Mouse (Mus musculus): ENCODE results near the gene Egln2. TPM values are rescaled to one million over a fixed set of nuclear protein-coding genes. Genes with fewer than 3 reads are reported as not detected.

Gene Egln2
- total RNA-seq, 4 experiments from 2014 or later, result 87.9 to 97.7 (median 93.6) TPM

DNA sequence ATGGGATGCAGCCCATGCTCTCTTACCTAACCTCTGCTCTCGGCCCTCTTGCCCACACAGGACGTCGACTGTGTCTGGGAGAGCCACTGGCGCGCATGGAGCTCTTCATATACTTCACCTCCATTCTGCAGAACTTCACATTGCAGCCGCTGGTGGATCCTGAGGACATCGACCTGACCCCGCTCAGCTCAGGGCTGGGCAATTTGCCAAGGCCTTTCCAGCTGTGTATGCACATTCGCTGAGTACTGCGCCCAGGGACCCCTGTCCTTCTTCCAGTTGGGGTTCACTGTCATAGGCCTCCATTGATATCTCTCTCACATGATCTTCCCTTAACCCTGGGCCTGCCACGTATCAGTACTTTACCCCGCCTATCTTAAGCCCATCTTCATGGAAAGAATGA, 33.4 kb downstream of the Egln2 start:
- DNase-seq (ENCODE audit: low spot score in 2 of 2), result no peak

- DNase-seq (ENCODE audit: low spot score in 2 of 2), result no peak
Measured at GRCm38 (mm10) chr7:27132588-27132987, 34.0 kb downstream of the Egln2 start.

DNA sequence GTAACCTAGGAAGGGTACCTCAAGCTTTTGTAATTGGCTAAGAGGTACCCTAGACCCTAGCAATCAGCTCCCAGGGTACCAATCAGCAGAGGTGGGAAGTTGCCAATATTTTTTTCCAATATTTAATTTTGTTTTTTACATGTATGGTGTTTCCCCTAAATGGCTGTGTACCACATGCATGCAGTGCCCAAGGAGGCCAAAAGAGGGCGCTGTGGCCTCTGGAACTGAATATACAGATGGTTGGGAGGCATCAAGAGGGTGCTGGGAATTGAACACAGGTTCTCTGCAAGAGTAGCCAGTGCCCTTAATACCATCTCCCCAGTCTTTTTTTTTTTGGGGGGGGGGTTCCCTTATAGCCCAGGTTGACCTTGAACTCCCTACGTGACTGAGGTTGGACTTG, 35.2 kb downstream of the Egln2 start:
- DNase-seq (ENCODE audit: low spot score in 2 of 2), result no peak

GRCm38 (mm10) chr7:27130521-27131370, 35.9 kb downstream of the Egln2 start:
- no peak for DNase-seq (ENCODE audit: low spot score in 2 of 2)

DNA sequence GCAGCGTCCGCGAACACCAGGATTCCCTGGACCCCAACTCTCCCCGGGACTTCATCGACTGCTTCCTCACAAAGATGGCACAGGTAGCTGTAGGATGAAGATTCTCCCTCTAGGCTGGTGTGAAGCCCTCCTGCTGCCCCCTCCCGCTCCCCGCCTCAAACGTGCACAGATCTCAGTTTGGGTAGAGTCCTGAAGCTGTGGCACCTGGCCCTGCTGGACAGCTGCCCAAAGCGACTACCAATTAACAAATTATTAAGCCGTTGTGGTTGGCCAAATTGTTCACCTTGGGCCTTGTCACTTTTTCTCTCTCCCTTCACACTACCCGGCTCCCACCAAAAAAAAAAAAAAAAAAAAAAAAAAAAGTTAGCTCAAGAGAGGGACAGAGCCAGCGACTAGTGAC, 36.8 kb downstream of the Egln2 start:
- no peak for DNase-seq (ENCODE audit: low spot score in 2 of 2)

- no peak for DNase-seq (ENCODE audit: low spot score in 2 of 2)
Measured at GRCm38 (mm10) chr7:27128946-27129345, 37.7 kb downstream of the Egln2 start.

- DNase-seq (ENCODE audit: low spot score in 2 of 2), result no peak
Measured at GRCm38 (mm10) chr7:27128162-27128561, 38.4 kb downstream of the Egln2 start.

DNA sequence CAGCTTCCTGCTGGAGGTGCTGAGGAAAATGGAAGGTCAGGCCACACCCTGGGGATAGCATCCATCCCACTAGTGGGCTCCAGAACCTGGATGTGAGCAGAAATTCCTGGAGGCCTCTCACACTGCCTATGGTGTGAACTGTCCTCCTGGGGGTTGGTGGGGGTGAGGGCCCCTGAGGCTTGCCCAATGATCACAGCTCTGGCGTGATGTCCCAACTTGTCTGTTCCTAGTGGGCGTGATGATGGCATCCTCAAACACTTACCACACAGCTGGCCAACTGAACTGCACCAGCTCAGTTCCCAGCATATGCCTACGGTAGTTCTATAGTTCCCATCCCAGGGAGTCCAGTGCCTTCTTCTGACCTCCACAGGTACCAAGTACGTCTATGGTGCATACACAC, 41.6 kb downstream of the Egln2 start:
- DNase-seq (ENCODE audit: low spot score in 2 of 2), result no peak

- DNase-seq (ENCODE audit: low spot score in 2 of 2), result no peak
Measured at GRCm38 (mm10) chr7:27124305-27124832, 42.2 kb downstream of the Egln2 start.

DNA sequence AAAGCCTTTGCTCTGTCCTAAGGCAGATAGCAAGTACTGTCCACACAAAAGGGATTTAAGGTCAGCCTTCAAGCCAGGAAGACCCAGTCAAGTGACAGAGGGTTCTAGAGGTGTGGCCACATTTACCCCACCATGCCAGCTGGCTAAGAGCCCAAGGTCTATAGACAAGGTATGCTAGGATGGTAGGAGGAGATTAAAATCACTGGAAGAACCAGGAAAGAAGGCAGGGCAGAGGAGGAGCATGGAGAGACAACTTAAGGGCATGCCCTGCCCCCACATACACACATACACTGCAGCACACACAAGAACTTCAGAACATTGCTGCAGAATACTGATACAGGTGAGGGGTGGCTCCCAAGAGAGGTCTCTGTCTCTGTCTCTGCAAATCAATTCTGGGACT, 46.9 kb downstream of the Egln2 start, which contains the start of gene Cyp2f2:
TSS of gene Cyp2f2 (plus strand) at position 234 of the 400 bp plus-strand sequence.
- DNase-seq (ENCODE audit: low spot score in 2 of 2), result no peak

DNA sequence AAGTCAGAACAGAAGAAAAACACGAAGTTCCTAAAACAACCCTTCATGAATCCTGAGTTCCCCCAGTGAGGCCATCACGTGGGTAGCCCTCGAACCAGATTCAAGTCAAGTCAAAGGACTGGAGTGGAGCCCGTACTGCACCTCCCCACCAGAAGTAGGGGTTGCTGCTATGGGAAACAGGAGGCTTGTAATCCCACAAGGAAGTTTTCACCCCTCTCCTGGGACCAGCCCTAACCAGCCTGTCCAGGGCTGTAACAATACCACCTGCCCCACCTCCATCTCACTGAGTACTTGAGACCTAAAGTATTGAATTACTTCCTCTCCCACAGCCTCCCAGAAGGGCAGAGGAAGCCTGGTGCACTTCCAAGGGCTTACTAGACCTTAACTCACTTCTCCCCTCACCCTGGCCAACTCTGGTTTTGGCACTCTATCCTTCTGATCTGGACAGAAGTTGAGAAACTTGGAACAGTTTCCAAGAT, 48.5 kb downstream of the Egln2 start:
- no peak for DNase-seq (ENCODE audit: low spot score in 2 of 2)

GRCm38 (mm10) chr7:27111987-27112386, 54.6 kb downstream of the Egln2 start:
- DNase-seq (ENCODE audit: low spot score in 2 of 2), result no peak

DNA sequence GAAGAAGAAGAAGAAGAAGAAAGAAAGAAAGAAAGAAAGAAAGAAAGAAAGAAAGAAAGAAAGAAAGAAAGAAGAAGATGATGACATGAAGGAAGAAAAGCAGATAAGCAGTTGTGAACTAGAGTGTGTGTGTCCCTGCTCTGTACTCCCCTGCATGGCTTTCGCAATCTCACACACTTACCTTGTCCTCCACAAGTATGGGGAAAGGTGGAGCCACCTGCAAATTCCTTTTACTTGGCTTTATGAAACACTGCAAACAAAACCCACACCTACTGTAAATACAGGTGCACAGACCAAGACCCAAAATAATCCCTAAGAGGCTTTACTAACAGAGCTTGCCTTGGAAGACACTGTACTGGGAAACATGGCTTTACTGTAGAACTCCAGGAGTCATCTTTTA, 55.6 kb downstream of the Egln2 start:
- no peak for DNase-seq (ENCODE audit: low spot score in 2 of 2)

DNA sequence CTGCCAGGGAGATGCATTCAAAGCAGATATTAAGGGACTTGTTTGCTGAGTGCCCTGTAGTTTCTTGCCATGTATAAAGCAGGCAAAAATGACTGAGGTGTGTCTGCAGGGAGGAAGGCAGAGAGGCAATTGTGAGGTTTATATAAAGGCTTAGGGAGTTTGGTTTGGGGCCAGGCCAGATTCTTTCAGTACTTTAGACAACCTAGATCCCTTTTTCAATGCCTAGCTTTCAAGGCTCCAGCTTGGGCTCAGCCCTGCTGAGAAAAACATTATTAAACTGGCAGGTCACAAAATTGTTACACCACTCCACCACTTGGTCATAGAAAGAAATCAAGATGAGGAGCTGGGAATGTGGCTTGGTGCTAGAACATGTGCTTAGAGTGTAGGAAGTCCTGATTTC, 56.3 kb downstream of the Egln2 start:
- DNase-seq (ENCODE audit: low spot score in 2 of 2), result no peak

Small RNA genes lying within 50 kb of the gene (microRNA-seq; reads per million reads assigned to microRNA genes)
- gene Mir1191 (0 to 0.84 reads per million in 2 experiments), gene Mir3101 (0 to 1.1 reads per million in 2 experiments)

Other genes with a start within 250 kb of the Egln2 start
- not detected for gene Cyp2a22, start 227.4 kb downstream of the Egln2 start, total RNA-seq (2022)
- not detected for gene Cyp2a12, start 137.7 kb downstream of the Egln2 start, total RNA-seq (2022)
- under 1 TPM in 2 of 4 experiments, not detected in 2; 0.28 to 0.32 TPM for gene Cyp2f2, start 46.9 kb downstream of the Egln2 start, total RNA-seq (2022)
- not detected for gene Cyp2t4, start 13.1 kb downstream of the Egln2 start, total RNA-seq (2022)
- 100 to 1,000 TPM in 3 of 4 experiments, 10 to 100 TPM in 1; 94.2 to 108 (median 101) TPM for gene Rab4b, start 12.1 kb upstream of the Egln2 start, total RNA-seq (2022)
- not detected for gene Gm21983, start 14.3 kb upstream of the Egln2 start, total RNA-seq (2022)
- gene Mia, start 14.4 kb upstream of the Egln2 start, total RNA-seq (2022), result 1 to 10 TPM in 2 of 4 experiments, under 1 TPM in 2; 0.48 to 2.0 (median 1.4) TPM
- 10 to 100 TPM; 21.0 to 25.0 (median 23.2) TPM for gene BC024978, start 29.0 kb upstream of the Egln2 start, total RNA-seq (2022)
- 10 to 100 TPM; 66.3 to 85.0 (median 72.8) TPM for gene Snrpa, start 29.5 kb upstream of the Egln2 start, total RNA-seq (2022)
- gene Itpkc, start 61.9 kb upstream of the Egln2 start, total RNA-seq (2022), result 10 to 100 TPM in 3 of 4 experiments, 1 to 10 TPM in 1; 9.9 to 11.3 (median 10.3) TPM
- gene Coq8b, start 66.2 kb upstream of the Egln2 start, total RNA-seq (2022), result 10 to 100 TPM; 29.8 to 38.9 (median 32.2) TPM
- gene Numbl, start 91.6 kb upstream of the Egln2 start, total RNA-seq (2022), result 10 to 100 TPM; 89.4 to 99.0 (median 95.1) TPM
- 10 to 100 TPM; 41.9 to 51.1 (median 44.6) TPM for gene Ltbp4, start 170.9 kb upstream of the Egln2 start, total RNA-seq (2022)
- gene Shkbp1, start 189.2 kb upstream of the Egln2 start, total RNA-seq (2022), result 10 to 100 TPM; 20.7 to 25.9 (median 23.1) TPM
- gene Gm20479, start 190.6 kb upstream of the Egln2 start, total RNA-seq (2022), result not detected

Measured in left cerebral cortex, adult 8-10 months (tissue).